Mouse (Mus musculus) T-helper 2 cell (primary cell): ENCODE results near the gene Copg2.

Experiments used
- in situ Hi-C: fragments of 300-600 bp; cut with MboI, MseI; formaldehyde crosslinking; loops from one replicate; pipeline ENCODE4 v1.15.1; 2025; ENCODE audit warnings: high pct_unique_total_duplicates

The Copg2 gene

GRCm38 (mm10) chr6:30813626-30814025, 83.0 kb downstream of the Copg2 start:
- in situ Hi-C loops: loop anchor here (25.0 kb wide), 1 partner anchor 1126 kb away; the partner anchor contains the start of gene Tspan33

- in situ Hi-C loops: loop anchor here (5.0 to 25.0 kb wide), 4 partner anchors 78 to 1118 kb away; partner anchors contain the start of gene Tspan33
Observed at GRCm38 (mm10) chr6:30805053-30805752, 91.4 kb downstream of the Copg2 start.

DNA sequence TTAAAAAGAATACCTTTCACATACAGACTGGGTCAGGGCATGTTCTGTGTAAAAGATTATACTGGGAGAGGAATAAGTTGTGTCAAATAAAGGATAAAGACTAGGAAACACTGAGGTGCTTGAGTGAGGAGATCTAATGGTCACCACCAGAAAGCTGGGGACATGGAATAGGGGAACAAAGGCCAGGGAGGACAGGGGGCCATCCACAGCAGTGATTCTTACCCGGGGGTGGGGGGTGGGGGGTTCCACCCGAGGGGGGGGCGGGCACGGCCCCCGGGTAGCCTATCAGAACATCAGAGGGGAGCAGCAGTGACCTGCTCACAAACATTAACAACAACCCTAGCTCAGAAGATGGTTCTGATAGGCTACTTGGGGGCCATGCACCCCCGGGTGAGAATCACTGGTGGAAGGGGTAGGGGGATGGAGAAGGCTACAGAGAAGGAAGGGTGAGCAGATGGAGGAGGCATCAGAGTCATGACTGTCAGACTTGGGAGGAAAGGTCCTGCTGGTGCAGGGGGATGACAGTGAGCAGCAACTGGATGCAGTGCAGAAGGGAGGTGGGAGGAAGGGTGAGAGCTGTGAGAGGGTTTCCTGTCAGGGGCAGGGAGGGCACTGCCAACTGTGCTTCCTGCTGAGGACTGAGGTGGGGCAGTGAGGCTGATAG, 92.1 kb downstream of the Copg2 start:
- in situ Hi-C loops: loop anchor here (5.0 to 25.0 kb wide), 5 partner anchors 57 to 1117 kb away; partner anchors contain the start of gene Tspan33

- in situ Hi-C loops: loop anchor here (5.0 to 25.0 kb wide), 4 partner anchors 56 to 1116 kb away; partner anchors contain the start of gene Tspan33
Observed at GRCm38 (mm10) chr6:30802915-30803314, 93.7 kb downstream of the Copg2 start.

DNA sequence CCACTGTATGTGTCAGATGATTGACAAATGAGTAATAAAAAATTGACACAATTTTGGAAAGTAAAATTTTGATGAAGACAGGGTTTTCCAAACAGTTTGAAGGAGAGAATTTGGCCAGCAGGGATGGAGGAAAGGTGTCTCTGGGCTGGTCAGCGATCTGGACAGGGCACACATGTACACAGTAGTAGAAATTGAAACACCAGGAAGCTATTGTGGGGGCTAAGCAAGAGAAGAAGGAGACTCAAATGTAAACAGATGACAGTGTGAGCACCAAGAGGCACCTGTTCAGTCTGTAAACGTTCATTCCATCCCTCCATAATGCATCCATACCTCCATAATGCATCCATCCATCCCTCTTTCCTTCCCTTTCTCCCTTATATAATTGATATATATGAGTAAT, 145.4 kb downstream of the Copg2 start:
- in situ Hi-C loops: no loop called here

DNA sequence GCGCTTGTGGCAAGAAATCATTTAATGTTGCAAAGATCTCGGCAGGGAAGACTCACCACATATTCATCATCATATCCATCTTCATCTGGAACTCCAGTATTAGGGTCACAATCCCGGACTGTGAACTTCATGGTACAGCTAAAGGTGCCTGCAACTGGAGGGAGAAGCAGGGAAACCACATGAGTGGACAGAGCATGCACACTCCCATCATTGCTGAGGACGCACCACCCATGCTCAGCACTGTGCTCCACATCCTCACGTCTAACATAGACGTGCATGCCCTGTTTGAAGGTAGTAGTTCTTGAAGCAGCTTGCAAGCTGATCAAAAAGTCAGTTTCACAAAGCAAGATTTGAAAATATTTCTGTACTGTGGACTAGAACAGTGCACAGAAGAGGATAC, 146.1 kb downstream of the Copg2 start:
- in situ Hi-C loops: no loop called here

GRCm38 (mm10) chr6:30749892-30750291, 146.7 kb downstream of the Copg2 start:
- in situ Hi-C loops: loop anchor here (5.0 kb wide), 1 partner anchor 52 kb away; no protein-coding TSS in a partner anchor

DNA sequence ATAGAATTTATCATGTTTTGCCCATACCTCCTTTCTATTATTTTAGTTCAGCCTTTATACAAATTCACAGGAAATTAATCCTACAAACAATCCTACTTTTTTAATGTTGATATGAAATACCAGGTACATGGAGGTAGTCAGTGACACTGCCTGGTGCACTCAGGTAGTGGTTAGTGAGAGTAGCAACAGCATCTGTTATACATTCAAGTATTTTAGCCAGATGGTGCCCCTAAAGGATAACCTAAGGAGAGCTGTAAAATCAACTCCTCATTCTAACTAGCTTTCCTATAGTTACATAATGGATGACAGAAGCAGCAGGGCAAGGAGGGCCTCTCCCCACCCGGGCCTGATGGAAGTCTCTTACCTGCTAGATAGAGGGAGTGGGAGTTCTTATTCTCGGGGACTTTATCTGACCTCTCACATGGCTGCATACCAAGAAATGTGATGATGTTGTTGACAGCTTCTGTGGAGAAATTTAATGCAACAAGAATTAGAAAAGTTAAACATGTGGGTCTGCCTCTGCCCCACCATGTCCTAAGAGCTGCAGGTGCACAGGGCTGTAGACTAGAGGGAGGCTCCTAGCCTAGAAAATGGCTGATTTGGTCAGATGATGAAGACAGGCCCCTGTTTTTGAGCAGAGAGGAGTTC, 147.4 kb downstream of the Copg2 start:
- in situ Hi-C loops: loop anchor here (5.0 kb wide), 1 partner anchor 53 kb away; no protein-coding TSS in a partner anchor

DNA sequence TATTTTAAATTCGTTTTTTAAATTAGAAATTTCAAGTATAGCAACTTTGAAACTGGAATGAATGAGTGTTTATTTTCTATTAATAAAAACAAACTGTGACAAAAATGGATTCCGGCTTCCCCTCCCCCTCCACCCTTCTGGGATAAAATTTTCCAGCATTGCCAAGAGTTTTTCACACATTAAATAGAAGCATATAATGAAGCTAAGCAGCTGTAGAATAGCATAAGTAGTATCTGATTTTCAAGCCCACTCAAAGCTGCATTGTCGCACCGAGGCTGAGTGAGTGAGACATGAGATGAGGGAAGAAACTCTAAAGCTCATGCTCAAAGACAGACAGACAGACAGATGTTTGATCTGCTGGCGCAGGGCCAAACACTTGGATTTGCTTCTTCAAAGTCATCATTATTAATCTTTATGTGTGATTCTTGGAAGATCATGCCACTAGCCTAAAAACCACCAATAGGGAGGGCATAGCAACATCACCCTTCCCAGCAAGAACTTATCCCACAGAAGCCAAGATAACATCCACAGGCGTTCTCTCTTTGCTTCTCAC, 148.2 kb downstream of the Copg2 start:
- in situ Hi-C loops: loop anchor here (5.0 kb wide), 1 partner anchor 54 kb away; no protein-coding TSS in a partner anchor

GRCm38 (mm10) chr6:30747631-30748357, 148.8 kb downstream of the Copg2 start:
- in situ Hi-C loops: loop anchor here (5.0 kb wide), 1 partner anchor 55 kb away; no protein-coding TSS in a partner anchor

GRCm38 (mm10) chr6:30745591-30745990, 151.0 kb downstream of the Copg2 start:
- in situ Hi-C loops: loop anchor here (5.0 kb wide), 1 partner anchor 57 kb away; no protein-coding TSS in a partner anchor

DNA sequence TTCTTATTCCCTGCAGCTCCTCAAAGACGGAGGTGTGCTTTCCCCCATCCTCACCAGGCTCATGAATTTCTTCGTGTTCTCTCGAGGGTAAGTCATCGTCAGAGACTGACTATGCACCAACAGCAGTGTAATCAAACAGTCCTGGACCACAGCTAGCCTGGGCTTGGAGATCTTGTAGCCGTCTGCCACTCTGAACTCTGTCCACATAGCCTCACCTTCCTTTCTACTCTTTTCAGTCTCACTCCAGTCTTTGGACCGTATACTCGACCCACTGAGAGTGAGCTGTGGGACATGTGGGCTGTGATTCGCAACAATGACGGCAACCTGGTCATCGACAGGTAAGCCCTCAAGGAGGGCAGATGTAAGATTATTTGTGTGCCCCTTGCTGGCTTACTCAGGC, 151.7 kb downstream of the Copg2 start:
- in situ Hi-C loops: loop anchor here (5.0 kb wide), 1 partner anchor 57 kb away; no protein-coding TSS in a partner anchor

- in situ Hi-C loops: loop anchor here (10.0 kb wide), 2 partner anchors 214 to 246 kb away; no protein-coding TSS in a partner anchor
Observed at GRCm38 (mm10) chr6:30739177-30739747, 157.3 kb downstream of the Copg2 start.

- in situ Hi-C loops: loop anchor here (10.0 kb wide), 2 partner anchors 214 to 246 kb away; no protein-coding TSS in a partner anchor
Observed at GRCm38 (mm10) chr6:30738464-30739006, 158.1 kb downstream of the Copg2 start.

- in situ Hi-C loops: loop anchor here (10.0 kb wide), 2 partner anchors 213 to 247 kb away; no protein-coding TSS in a partner anchor
Observed at GRCm38 (mm10) chr6:30737548-30738463, 158.8 kb downstream of the Copg2 start.

DNA sequence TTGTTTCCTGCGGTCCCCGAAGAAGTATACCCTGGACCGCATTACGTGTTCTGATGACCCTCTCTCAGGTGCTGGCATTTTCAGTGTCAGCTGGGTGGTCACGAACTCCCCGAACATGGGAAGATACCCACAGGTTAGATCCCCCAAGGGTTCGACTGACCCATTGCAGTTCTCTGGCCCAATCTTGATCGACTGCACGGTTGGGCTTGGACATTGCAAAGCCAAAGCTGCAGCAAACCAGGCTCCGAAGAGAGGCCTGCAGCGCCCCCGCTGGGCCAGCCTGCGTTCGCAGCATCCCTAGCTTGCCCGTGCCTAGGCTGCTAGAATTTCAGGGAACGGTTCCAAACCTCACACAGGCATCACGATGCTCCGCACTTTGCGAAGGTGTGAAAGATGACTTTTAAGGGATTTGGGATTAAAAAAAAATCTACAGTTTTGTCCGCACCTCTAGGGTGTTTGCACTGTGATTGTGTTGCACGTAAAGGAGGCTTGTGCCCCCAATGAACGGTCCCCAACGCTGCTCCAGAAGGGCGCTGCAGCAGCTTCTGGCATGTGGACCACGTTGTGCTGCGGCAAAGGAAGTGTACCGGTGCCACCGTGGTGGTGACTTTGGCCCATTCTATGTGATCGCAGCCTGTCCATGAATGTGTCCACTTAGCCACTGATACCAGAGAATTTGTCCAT, 159.6 kb downstream of the Copg2 start:
- in situ Hi-C loops: loop anchor here (10.0 kb wide), 2 partner anchors 212 to 248 kb away; no protein-coding TSS in a partner anchor

- in situ Hi-C loops: loop anchor here (10.0 kb wide), 2 partner anchors 212 to 248 kb away; no protein-coding TSS in a partner anchor
Observed at GRCm38 (mm10) chr6:30736372-30736762, 160.2 kb downstream of the Copg2 start.
